Mouse (Mus musculus): ENCODE measurements around the gene Sh3bgrl3. TPM values are rescaled to one million over a fixed set of nuclear protein-coding genes. Genes with fewer than 3 reads are reported as not detected.
A peak's percentile ranks its signal among the peaks of the same experiment; 100 is the strongest.

The Sh3bgrl3 gene
- polyA plus RNA-seq, 1 experiment, result 39.0 TPM

DNA sequence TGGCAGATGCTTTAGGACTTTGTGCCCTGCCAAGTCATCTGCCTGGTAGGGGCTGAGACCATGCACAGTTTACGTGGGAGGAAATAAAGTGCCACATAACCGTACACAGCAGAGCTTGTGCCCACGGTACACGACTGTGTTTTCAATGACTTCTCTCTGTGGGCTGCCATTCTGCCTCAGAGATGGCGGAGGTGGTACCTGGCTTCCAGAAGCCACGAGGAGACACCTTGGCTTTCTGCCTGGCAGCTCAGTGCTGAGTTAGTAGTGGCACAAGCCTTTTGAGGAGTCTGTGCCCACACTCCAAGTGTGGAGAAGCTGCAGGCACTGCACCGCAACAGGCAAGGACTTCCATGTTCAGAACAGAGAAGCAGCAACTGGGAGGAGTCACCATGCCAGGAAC is 20.9 kb downstream of the Sh3bgrl3 start:
- H3K27ac ChIP-seq (replicated peaks; ENCODE audit: low read depth, low read length), result no peak overlapping the region
- H3K4me3 ChIP-seq (ENCODE audit: insufficient read depth, low read depth, low read length), result no peak overlapping the region
- no peaks in the 10 kb centered on the region for H3K4me1 ChIP-seq (ENCODE audit: control insufficient read depth, insufficient read depth, insufficient read length, low read length)

DNA sequence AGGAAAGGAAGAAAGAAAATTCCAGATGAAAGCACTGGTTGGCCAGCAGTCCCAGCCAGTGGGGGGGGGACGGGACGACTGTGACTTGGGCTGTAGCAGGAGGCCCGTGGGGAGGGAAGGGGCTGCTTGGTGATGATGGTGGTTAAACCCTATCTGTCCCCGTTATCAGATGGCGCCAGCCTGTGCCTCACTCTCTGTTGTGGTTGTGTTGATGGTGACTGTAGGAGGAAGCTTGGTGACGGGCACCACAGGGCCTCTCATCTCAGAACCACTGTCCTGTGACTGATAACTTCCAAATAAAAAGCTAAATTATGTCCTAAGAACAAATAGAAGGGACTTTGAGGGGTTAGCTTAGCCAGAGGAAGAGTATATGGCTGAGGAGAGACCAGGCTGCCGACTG is 22.5 kb downstream of the Sh3bgrl3 start:
- no peaks in the 10 kb centered on the region for H3K4me1 ChIP-seq (ENCODE audit: control insufficient read depth, insufficient read depth, insufficient read length, low read length)
- H3K27ac ChIP-seq (replicated peaks; ENCODE audit: low read depth, low read length), result no peak overlapping the region
- H3K4me3 ChIP-seq (ENCODE audit: insufficient read depth, low read depth, low read length), result no peak overlapping the region

DNA sequence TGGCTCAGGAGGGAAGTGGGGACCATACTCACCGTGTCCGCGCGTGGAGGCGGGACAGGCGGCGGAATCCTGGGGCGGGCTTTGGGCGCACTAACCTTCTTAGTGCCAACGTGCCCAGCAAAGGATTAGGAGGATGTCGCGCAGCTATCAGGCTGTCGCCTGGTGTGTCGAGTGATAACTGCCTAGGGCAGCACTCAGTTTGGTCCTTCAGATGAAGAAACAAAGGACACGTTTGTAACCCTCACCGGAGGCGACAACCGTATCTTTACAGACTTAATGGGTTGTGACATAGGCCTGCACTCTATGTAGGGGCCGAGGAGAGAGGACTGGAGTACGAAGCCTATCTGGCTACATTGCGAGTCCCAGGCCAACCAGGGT is 25.9 kb downstream of the Sh3bgrl3 start:
- H3K4me3 ChIP-seq (ENCODE audit: insufficient read depth, low read depth, low read length), result peak overlapping the region; percentile 90
- no peak overlapping the region for H3K27ac ChIP-seq (replicated peaks; ENCODE audit: low read depth, low read length)
- H3K4me1 ChIP-seq (ENCODE audit: control insufficient read depth, insufficient read depth, insufficient read length, low read length), result no peaks in the 10 kb centered on the region

DNA sequence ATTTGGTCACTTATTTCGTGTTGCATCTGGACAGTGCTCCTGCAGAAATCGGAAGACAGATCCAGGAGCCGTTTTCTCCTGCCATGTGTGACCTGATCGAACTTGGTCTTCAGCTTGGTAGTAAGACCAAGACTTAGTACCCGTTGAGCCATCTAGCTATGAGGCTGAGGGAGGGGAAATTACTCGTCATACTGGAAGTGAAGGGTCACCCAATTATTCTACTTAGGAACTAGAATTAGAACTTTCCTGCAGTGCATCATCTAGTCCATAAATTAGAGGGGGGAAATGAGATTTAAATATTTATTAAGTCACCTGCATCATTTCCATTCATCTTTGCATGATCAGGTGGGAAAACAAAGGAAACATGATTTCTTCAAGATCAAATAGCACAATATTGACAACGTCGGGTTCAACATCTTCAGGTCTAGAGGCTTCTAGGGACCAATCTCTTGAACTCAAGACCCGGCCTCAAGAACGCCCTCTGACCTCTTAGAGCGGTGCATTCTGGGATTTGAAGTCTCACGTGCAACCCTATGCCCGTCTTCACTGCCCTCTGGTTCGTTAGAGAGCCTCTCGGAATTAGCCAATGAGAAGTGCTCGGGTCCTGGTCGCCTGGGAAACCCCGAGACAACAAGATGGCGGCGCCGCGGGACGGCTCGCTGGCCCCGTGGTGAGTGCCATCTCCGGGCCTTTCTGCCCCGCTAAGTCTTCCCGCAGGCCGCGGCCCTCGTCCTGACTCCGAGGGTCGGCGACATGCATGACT is 26.4 kb downstream of the Sh3bgrl3 start, which contains the start of gene Ubxn11:
TSS of gene Ubxn11 (plus strand) at position 592 of the 763 bp plus-strand sequence.
- H3K4me3 ChIP-seq (ENCODE audit: insufficient read depth, low read depth, low read length), result peak within 1 kb of the TSS; percentile 90
- no peaks in the 10 kb centered on the region for H3K4me1 ChIP-seq (ENCODE audit: control insufficient read depth, insufficient read depth, insufficient read length, low read length)
- no peak within 1 kb of the TSS for H3K27ac ChIP-seq (replicated peaks; ENCODE audit: low read depth, low read length)

DNA sequence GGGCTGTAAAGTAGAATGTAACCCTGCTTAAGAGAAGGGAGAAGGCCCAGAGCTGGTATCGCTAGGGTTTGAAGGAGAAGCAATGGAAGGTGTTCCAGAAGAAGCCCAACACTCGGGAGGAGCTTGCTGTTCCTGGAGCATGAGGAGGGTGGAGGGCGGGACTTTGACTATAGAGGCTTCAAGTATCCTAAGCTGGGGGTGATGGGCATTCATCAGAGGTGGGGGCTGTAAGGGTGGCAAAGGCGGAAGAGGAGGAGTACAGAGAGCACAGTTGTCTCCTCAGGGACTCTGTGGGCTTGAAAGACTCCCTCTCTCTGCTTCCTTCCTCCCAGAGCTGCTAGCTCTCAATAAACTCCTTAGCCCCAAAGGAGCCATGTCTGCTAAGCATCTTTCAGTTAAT is 28.3 kb downstream of the Sh3bgrl3 start:
- Histone ChIP-seq H3K4me3 (ENCODE audit: insufficient read depth, low read depth, low read length) (no peak overlapping the region), H3K4me1 (ENCODE audit: control insufficient read depth, insufficient read depth, insufficient read length, low read length) (no peaks in the 10 kb centered on the region), H3K27ac (replicated peaks; ENCODE audit: low read depth, low read length) (no peak overlapping the region)

DNA sequence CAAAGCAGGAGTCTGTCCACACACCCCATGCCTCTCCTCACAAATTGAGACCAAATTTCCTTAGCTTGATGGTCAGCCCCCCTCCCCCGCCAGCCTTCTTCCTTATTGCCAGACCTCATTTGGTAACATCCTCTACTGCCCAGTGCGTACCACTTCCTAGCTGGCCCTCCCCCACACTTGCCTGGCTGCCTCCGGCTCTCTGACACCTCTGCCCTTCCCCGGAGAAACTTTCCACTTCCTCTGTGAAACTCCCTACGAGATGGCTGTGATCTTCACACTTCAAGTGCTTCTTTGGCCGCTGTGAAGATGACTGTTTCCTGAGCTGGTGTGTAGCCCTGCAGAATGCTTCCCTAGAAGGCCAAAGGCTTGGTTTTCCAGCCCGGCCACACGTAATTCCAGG is 30.0 kb downstream of the Sh3bgrl3 start:
- Histone ChIP-seq H3K4me3 (ENCODE audit: insufficient read depth, low read depth, low read length) (no peak overlapping the region), H3K4me1 (ENCODE audit: control insufficient read depth, insufficient read depth, insufficient read length, low read length) (no peaks in the 10 kb centered on the region), H3K27ac (replicated peaks; ENCODE audit: low read depth, low read length) (peak overlapping the region; percentile 79)

DNA sequence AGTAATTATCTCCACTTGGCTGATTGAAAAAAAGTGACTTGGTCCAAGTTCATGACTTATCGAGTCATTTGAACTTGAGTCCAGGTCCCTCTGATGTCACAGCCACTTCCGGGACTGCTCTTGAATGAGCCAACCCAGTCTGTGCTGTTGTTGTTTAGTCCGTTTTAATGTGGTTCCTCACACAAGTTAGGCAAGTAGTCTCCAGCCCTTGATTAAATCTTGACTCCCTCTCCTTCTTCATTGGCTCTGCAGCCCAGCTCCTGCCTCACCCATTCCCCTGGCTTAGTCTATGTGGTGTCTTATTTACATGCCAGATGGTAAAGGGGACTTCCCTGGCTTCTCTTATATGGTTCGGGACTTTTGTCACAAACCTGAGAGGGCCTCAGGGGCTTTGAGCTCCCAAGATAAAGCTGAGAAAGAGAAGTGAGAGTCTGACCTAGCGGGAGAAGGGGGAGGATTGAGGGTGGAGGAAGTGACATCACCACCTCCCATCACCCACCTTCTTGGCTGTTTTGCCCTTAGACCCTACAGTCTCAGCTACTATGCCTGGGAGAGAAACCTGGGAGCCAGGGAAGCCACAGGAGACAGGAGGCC is 31.5 kb downstream of the Sh3bgrl3 start:
- Histone ChIP-seq H3K27ac (replicated peaks; ENCODE audit: low read depth, low read length) (peak overlapping the region; percentile 76), H3K4me1 (ENCODE audit: control insufficient read depth, insufficient read depth, insufficient read length, low read length) (no peaks in the 10 kb centered on the region)

DNA sequence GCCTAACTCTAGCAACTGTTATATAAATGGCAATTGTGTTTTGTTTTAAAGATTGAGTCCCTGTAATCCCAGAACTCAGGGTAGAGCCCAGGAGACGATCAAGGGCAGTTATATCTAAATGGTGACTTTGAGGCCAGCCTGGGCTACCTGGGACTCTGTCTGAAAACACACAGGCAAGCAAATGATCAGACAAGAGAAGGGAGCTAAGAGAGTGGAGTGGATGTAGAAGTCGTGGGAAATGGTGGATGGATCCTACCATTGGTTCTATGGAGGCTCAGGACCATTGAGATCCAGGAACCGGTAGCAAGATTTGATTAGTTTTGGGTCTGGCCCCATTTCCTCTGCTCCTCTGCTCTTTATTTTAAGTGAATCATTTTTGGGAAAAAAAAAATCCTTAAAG is 32.5 kb downstream of the Sh3bgrl3 start:
- H3K27ac ChIP-seq (replicated peaks; ENCODE audit: low read depth, low read length), result no peak overlapping the region

More for the DNA sequence above, 31.5 kb downstream of the Sh3bgrl3 start:
- no peak overlapping the region for H3K4me3 ChIP-seq (ENCODE audit: insufficient read depth, low read depth, low read length)

DNA sequence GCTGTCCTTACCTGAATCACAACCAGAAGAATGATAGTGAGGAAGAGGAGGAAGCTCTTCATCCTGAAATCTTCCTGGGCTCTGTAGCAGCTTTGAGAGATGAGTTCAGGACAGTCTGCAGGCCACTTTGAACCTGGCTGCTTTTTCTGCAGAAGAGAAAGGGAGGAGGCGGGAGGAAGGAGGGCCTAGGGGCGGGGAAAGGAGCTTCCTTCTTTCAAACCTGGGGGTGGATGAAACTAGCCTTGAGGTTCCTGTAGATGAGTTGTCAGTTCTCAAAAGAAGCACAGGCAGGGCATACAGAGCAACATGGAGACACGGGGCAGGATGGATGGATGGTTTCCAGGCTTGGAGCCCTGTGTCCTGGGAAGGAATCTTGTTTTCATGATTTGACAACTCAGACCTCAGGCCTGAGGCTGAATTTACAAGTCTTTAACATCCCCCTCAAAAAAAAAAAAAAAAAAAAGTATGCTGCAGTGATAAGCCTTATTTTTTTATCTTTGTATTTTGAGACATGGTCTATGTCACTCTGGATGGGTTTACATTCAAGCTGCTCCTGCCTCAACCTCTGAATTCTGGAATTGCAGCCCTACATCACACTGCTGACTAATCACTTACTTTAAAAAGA is 33.6 kb downstream of the Sh3bgrl3 start, which contains the start of gene Cd52:
TSS of gene Cd52 (minus strand) at position 160 of the 625 bp plus-strand sequence.
- peak within 1 kb of the TSS; percentile 31 for H3K27ac ChIP-seq (replicated peaks; ENCODE audit: low read depth, low read length)
- no peaks in the 10 kb centered on the region for H3K4me1 ChIP-seq (ENCODE audit: control insufficient read depth, insufficient read depth, insufficient read length, low read length)
- H3K4me3 ChIP-seq (ENCODE audit: insufficient read depth, low read depth, low read length), result peak within 1 kb of the TSS; percentile 39

More for the DNA sequence above, 32.5 kb downstream of the Sh3bgrl3 start:
- Histone ChIP-seq H3K4me1 (ENCODE audit: control insufficient read depth, insufficient read depth, insufficient read length, low read length) (no peaks in the 10 kb centered on the region), H3K4me3 (ENCODE audit: insufficient read depth, low read depth, low read length) (no peak overlapping the region)

DNA sequence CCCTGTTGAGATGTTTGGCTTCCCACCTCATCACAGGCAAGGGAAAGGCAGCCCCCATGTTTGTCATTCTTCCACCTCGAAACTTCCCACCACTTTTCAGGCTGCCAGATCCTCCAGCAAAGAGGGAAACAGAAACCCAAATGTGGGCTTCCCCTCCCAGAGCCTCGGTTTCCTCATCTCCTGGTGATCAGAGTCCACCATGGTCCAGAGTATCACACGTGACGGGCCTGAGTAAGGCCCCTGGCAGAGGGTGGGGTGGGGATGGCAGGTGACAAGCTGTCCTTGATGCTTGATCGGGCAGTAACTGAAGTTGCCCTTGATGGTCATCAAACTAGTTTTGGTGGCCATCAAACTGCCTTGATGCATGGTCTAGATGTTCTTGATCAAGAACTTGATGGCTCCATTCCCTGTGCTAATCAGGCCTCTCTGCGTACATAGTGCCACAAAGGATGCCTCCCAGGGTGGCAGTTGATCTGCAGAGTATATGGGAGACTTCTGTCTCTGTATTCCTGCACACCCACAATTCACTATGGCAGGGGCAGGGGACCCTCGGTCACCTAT is 34.5 kb downstream of the Sh3bgrl3 start:
- 0 out of 2 replicates have a peak overlapping the region, but pooled peaks have one; percentile 31 for H3K27ac ChIP-seq (replicated peaks; ENCODE audit: low read depth, low read length)
- no peaks in the 10 kb centered on the region for H3K4me1 ChIP-seq (ENCODE audit: control insufficient read depth, insufficient read depth, insufficient read length, low read length)
- H3K4me3 ChIP-seq (ENCODE audit: insufficient read depth, low read depth, low read length), result peak overlapping the region; percentile 39

DNA sequence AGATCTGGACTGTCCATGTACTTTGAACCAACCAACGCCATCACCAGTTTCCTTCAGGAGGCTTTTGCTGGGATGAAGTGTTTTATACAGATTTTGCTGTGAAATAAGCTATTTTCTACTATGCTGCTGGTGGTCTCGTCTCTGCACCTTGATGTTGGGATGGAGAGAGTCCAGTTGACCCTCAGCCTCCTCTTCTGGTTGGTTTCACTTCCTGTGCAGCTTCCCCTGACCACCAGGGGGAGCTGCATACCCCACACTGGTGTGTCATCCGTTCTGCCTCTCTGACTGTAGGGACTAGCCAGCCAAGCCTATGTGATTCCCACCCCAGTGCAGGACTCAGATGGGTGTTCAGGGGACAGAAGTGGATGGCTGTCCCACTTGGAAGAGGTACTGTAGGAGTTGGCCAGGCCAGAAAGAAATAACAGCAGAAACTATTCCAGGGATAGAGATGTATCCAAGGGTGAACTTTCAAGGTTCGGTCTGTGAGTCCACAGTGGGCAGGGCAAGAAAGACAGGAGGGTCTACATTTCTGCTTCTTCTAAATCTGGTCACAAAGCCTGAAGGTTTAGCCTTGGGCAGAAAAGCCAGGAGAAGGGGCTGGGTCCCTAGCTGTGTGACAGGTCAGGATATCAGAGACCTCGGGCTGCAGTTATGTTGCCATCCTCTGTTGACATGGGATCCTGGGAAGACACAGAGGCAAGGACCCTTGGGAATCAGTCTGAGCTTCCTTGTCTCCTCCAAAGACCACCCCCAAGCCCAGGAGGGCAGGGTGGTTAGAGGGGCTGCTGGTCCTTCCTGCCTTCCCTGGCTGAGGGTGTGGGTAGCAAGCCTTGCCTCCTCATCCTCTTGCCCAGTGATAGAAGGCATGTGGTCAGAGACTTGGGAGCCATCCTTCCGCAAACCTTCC is 36.0 kb downstream of the Sh3bgrl3 start:
- no peak overlapping the region for H3K4me3 ChIP-seq (ENCODE audit: insufficient read depth, low read depth, low read length)
- H3K27ac ChIP-seq (replicated peaks; ENCODE audit: low read depth, low read length), result no peak overlapping the region
- H3K4me1 ChIP-seq (ENCODE audit: control insufficient read depth, insufficient read depth, insufficient read length, low read length), result no peaks in the 10 kb centered on the region

DNA sequence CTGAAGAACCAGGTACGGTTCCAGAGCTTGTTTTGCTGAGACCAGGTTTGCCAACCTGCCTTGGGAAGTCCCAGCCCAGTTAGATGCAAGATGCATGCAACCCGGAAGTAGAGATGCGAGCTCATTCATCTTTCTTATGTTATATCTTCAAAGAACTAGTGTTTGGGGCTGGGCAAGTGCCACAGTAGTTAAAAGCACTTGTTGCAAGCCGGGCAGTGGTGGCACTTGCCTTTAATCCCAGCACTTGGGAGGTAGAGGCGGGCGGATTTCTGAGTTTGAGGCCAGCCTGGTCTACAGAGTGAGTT is 37.4 kb downstream of the Sh3bgrl3 start:
- Histone ChIP-seq H3K4me3 (ENCODE audit: insufficient read depth, low read depth, low read length) (no peak overlapping the region), H3K4me1 (ENCODE audit: control insufficient read depth, insufficient read depth, insufficient read length, low read length) (no peaks in the 10 kb centered on the region), H3K27ac (replicated peaks; ENCODE audit: low read depth, low read length) (no peak overlapping the region)

DNA sequence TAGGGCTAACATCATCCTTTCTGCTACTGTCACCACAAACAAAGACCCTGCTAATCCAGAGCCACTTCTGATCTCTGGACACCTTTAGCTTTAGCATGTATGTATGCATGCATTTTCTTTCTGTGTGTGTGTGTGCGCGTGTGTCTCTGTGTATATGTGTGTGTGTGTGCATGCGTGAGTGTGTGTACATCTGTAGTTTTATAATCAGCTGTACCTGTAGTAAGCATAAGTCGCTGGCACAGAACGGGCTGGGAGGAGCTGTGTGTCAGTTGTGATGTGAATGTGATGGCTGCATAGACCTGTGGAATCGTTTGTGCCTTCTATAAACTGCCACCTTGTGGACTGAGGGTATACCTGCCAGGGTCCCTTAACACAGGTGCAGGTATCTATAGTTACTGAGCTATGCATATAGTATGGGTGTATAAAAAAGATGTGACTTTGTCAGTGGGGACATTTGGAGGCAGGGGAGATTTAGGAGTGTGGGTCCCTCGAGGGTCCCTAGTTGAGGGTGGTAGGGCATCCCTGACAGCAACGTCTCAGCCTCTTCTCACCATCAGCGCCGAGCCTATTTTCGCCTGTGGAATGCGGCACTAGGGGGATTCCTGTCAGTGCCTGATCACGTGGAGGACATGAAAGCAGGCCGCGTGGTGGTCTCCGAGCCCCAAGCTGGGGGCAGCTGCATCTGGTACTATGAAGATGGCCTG is 37.9 kb downstream of the Sh3bgrl3 start:
- Histone ChIP-seq H3K27ac (replicated peaks; ENCODE audit: low read depth, low read length) (no peak overlapping the region), H3K4me3 (ENCODE audit: insufficient read depth, low read depth, low read length) (no peak overlapping the region), H3K4me1 (ENCODE audit: control insufficient read depth, insufficient read depth, insufficient read length, low read length) (no peaks in the 10 kb centered on the region)

DNA sequence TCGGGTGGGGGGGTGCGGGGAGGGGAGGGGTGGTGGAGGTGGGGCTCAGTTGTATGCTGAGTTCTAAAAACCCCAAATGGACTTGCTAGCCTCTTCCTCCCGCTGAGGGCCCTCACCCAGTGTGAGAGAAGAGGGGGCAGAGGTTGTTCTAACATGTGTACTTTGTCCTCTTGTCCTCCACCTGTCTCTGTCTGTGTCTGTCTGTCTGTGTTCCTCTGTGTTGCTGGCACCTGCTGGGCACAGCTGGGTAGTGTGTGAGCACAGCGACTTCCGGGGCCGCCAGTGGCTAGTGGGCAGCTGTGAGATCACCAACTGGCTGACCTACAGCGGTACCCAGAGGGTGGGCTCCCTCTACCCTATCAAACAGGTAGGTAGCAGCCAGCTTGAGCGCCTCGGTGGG is 39.6 kb downstream of the Sh3bgrl3 start:
- H3K4me1 ChIP-seq (ENCODE audit: control insufficient read depth, insufficient read depth, insufficient read length, low read length), result no peaks in the 10 kb centered on the region

More for the DNA sequence above, 39.6 kb downstream of the Sh3bgrl3 start:
- Histone ChIP-seq H3K27ac (replicated peaks; ENCODE audit: low read depth, low read length) (no peak overlapping the region), H3K4me3 (ENCODE audit: insufficient read depth, low read depth, low read length) (no peak overlapping the region)

All from brown adipose tissue, adult 24 weeks (tissue).